ENCODE assay signal across 8 mouse cellular contexts in genomic region chr13:34635978-34636377, GRCm38 (mm10). TPM values are rescaled to one million over a fixed set of nuclear protein-coding genes. Genes with fewer than 3 reads are reported as not detected.
DNase-seq lines count a peak whose midpoint lies in the region; ATAC-seq and TF ChIP-seq lines count a peak whose summit lies in the region.

No protein-coding gene starts in this region.

- peak; percentile 84 to 87 for DNase-seq in kidney, postnatal 4 days
- DNase-seq in retina, postnatal 1 day = peak; percentile 73

- no peaks in the 10 kb centered on the region for H3K9me3 ChIP-seq in heart, embryonic 12.5 days (replicated peaks)
- no peaks in the 10 kb centered on the region for H3K9me3 ChIP-seq in lung, embryonic 15.5 days

- ATAC-seq in activated CD4-positive, CD25-positive, alpha-beta regulatory T cell, adult 4 months = peak; percentile 23
- peak; percentile 38; the same call in 1 of the 2 replicates for ATAC-seq in heart, embryonic 12.5 days (ENCODE audit: insufficient number of reproducible peaks, low FRiP score)
- peak; percentile 70; the same call in 1 of the 2 replicates for ATAC-seq in lung, embryonic 15.5 days (ENCODE audit: borderline replicate concordance, extremely low read depth, low FRiP score, low TSS enrichment)
- no peak for ATAC-seq in megakaryocyte, adult 5-6 weeks (ENCODE audit: poor library complexity, severe bottlenecking)

- H3K4me1 ChIP-seq in cortical plate, adult 2 months (ENCODE audit: control insufficient read depth, insufficient read depth, low read length) = no peaks in the 10 kb centered on the region
- H3K4me1 ChIP-seq in heart, embryonic 12.5 days (replicated peaks) = no peaks in the 10 kb centered on the region
- peaks cover 4% of the 10 kb centered on the region; the same call in 1 of the 2 replicates for H3K4me1 ChIP-seq in lung, embryonic 15.5 days

- H3K9ac ChIP-seq in heart, embryonic 12.5 days = no peak overlapping the region
- H3K9ac ChIP-seq in lung, embryonic 15.5 days = no peak overlapping the region

- no peak overlapping the region for H3ac ChIP-seq in C2C12 (ENCODE audit: control insufficient read depth, insufficient read length, low read depth)

- H3K79me2 ChIP-seq in C2C12 (ENCODE audit: control insufficient read depth, insufficient read depth) = peaks cover 22% of the 10 kb centered on the region

- H3K4me2 ChIP-seq in heart, embryonic 12.5 days = no peak overlapping the region
- no peak overlapping the region for H3K4me2 ChIP-seq in lung, embryonic 15.5 days

- 34% methylated on average over 5 of the region's 5 CpGs for WGBS in heart, embryonic 12.5 days
- WGBS in lung, embryonic 15.5 days = 21% methylated on average over 5 of the region's 5 CpGs

- H3K36me3 ChIP-seq in C2C12 (ENCODE audit: control insufficient read depth, insufficient read depth) = peaks cover 70% of the 10 kb centered on the region
- H3K36me3 ChIP-seq in heart, embryonic 12.5 days = peaks cover 32% of the 10 kb centered on the region
- H3K36me3 ChIP-seq in lung, embryonic 15.5 days = no peaks in the 10 kb centered on the region

- TF ChIP-seq POLR2A in cortical plate, adult 2 months (IDR thresholded peaks at IDR 0.05; ENCODE audit: extremely low read depth, insufficient read depth, low read length) = no peak

- H3K79me3 ChIP-seq in C2C12 (ENCODE audit: low read depth) = peaks cover 9% of the 10 kb centered on the region

- no peak overlapping the region for H3K4me3 ChIP-seq in C2C12 (ENCODE audit: insufficient read depth, poor library complexity, severe bottlenecking)
- no peak overlapping the region for H3K4me3 ChIP-seq in cortical plate, adult 2 months (ENCODE audit: insufficient read depth, low read length)
- H3K4me3 ChIP-seq in heart, embryonic 12.5 days = no peak overlapping the region
- no peak overlapping the region for H3K4me3 ChIP-seq in lung, embryonic 15.5 days

- TF ChIP-seq CTCF in C2C12 (IDR thresholded peaks at IDR 0.05; ENCODE audit: control insufficient read depth, insufficient read depth, insufficient read length) = peak; percentile 18
- peak; percentile 77 for TF ChIP-seq CTCF in cortical plate, adult 2 months (IDR thresholded peaks at IDR 0.05; ENCODE audit: extremely low read depth, insufficient read depth, low read length)

- no peak overlapping the region for H3K27ac ChIP-seq in cortical plate, adult 2 months (ENCODE audit: insufficient read depth, low read length)
- H3K27ac ChIP-seq in heart, embryonic 12.5 days (ENCODE audit: poor library complexity, severe bottlenecking) = 0 out of 2 replicates have a peak overlapping the region, but pooled peaks have one; percentile 6
- H3K27ac ChIP-seq in lung, embryonic 15.5 days = no peak overlapping the region

- H3K27me3 ChIP-seq in C2C12 (ENCODE audit: control insufficient read depth, insufficient read depth, insufficient read length) = no peaks in the 10 kb centered on the region
- no peaks in the 10 kb centered on the region for H3K27me3 ChIP-seq in heart, embryonic 12.5 days (replicated peaks)
- no peaks in the 10 kb centered on the region for H3K27me3 ChIP-seq in lung, embryonic 15.5 days

TF ChIP-seq in C2C12, 6 proteins besides CTCF, POLR2A, EP300 and RAD21:
- no peak for TF ChIP-seq CEBPB (IDR thresholded peaks at IDR 0.05; ENCODE audit: low read depth)
- TF ChIP-seq MYOD1 (IDR thresholded peaks at IDR 0.05; ENCODE audit: control insufficient read depth, insufficient read length, low read depth) = no peak
- no peak for TF ChIP-seq MYOG (IDR thresholded peaks at IDR 0.05; ENCODE audit: control insufficient read depth, extremely low read depth, insufficient read length)
- TF ChIP-seq FOSL1 (IDR thresholded peaks at IDR 0.05; ENCODE audit: insufficient read depth, low read length, poor library complexity, severe bottlenecking) = no peak
- TF ChIP-seq MAX (IDR thresholded peaks at IDR 0.05) = no peak
- TF ChIP-seq USF1 (IDR thresholded peaks at IDR 0.05; ENCODE audit: low read depth) = no peak

RNA-seq across cellular contexts. Expression of gene Pxdc1, which starts 17.3 kb away (rescaled TPM):
- polyA plus RNA-seq in C2C12 (2012; fragmentation: generic; extraction: Trizol) = 29.7 TPM
- polyA plus RNA-seq in activated CD4-positive, CD25-positive, alpha-beta regulatory T cell, adult 4 months (2017; shearing (Covaris generic)) = under 1 TPM; 0.58 to 0.93 TPM
- 8.2 and 9.3 TPM in 2 replicates for polyA plus RNA-seq in cortical plate, adult 2 months (2012; rRNA removed)
- 23.8 and 27.1 TPM in 2 replicates for polyA plus RNA-seq in heart, embryonic 12.5 days (2016; fragmentation: Nextera tagmentation; extraction: Ambion mirVana)
- polyA plus RNA-seq in lung, embryonic 15.5 days (2015; fragmentation: Nextera tagmentation; extraction: Ambion mirVana) = 6.6 and 7.3 TPM in 2 replicates
- total RNA-seq in megakaryocyte, adult 5-6 weeks (2015) = 0.18 TPM in 1 of 2 replicates, not detected in the other
- total RNA-seq in megakaryocyte, adult 5-6 weeks (2017) = 0.12 TPM in 1 of 2 replicates, not detected in the other
